Mouse (Mus musculus): ENCODE results near the gene Gm28048. TPM values are rescaled to one million over a fixed set of nuclear protein-coding genes. Genes with fewer than 3 reads are reported as not detected.

Gene Gm28048
- polyA plus RNA-seq, 1 experiment, result 21.9 TPM

DNA sequence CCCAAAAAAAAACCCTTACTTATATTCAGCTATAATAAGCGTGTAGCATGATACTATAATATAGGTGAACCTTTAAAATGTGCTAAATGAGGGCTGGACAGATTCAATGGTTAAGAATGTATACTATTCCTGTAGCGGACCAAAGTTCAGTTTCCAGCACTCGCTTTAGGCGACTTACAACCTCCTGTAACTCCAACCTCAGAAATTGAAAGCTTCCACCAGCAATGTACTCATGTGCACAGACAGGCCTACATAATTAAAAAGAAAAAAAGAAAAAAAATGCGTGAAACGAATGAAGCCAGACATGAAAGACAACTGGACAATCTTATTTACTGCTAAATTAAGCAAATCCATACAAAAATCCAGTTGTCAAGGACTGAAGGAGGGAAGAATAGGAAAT lies 956 bp upstream of the Gm28048 start:
- Histone ChIP-seq H3K4me3 (replicated peaks; ENCODE audit: control insufficient read depth, low read depth, low read length) (no peak overlapping the region), H3K4me1 (ENCODE audit: control insufficient read depth, insufficient read depth, low read length) (peaks cover 3% of the 10 kb centered on the region), H3K27ac (ENCODE audit: control insufficient read depth, insufficient read depth, low read depth, low read length, poor library complexity) (no peak overlapping the region)
- TF ChIP-seq CTCF (IDR thresholded peaks at IDR 0.05; ENCODE audit: control insufficient read depth, insufficient read depth, low read length) (no peak), POLR2A (IDR thresholded peaks at IDR 0.05; ENCODE audit: borderline replicate concordance, control insufficient read depth, low read depth, low read length) (no peak)
- 84% methylated on average over 6 of the region's 6 CpGs for WGBS

GRCm38 (mm10) chr11:22981543-22981950 lies 343 bp downstream of the Gm28048 start:
- no peak for TF ChIP-seq POLR2A (IDR thresholded peaks at IDR 0.05; ENCODE audit: borderline replicate concordance, control insufficient read depth, low read depth, low read length)
- no peak for TF ChIP-seq CTCF (IDR thresholded peaks at IDR 0.05; ENCODE audit: control insufficient read depth, insufficient read depth, low read length)
- 1% methylated on average over 12 of the region's 12 CpGs for WGBS
- peaks cover 3% of the 10 kb centered on the region for H3K4me1 ChIP-seq (ENCODE audit: control insufficient read depth, insufficient read depth, low read length)
- peak overlapping the region; percentile 93 for H3K27ac ChIP-seq (ENCODE audit: control insufficient read depth, insufficient read depth, low read depth, low read length, poor library complexity)
- peak overlapping the region; percentile 77 for H3K4me3 ChIP-seq (replicated peaks; ENCODE audit: control insufficient read depth, low read depth, low read length)

DNA sequence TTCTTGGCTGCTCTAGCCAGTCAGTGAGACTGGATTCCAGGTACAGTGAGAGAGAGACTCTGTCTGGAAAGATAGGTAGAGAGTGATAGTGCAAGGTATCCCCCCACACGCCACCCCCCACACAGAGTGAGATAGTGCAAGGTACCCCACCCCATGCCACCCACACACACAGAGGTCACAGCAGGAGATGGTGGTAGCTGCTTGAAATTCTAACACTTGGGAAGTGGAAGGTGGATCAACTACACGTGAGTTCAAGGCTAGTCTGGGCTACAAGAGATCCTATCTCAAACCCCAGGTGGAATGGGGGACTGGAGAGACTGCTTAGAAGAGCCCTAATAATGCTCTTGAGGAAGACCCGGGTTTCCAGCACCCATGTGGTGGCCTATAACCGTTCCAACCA lies 849 bp downstream of the Gm28048 start:
- WGBS, result 24% methylated on average over 4 of the region's 4 CpGs
- peaks cover 3% of the 10 kb centered on the region for H3K4me1 ChIP-seq (ENCODE audit: control insufficient read depth, insufficient read depth, low read length)
- H3K27ac ChIP-seq (ENCODE audit: control insufficient read depth, insufficient read depth, low read depth, low read length, poor library complexity), result no peak overlapping the region
- TF ChIP-seq CTCF (IDR thresholded peaks at IDR 0.05; ENCODE audit: control insufficient read depth, insufficient read depth, low read length) (no peak), POLR2A (IDR thresholded peaks at IDR 0.05; ENCODE audit: borderline replicate concordance, control insufficient read depth, low read depth, low read length) (no peak)
- H3K4me3 ChIP-seq (replicated peaks; ENCODE audit: control insufficient read depth, low read depth, low read length), result peak overlapping the region; percentile 45

DNA sequence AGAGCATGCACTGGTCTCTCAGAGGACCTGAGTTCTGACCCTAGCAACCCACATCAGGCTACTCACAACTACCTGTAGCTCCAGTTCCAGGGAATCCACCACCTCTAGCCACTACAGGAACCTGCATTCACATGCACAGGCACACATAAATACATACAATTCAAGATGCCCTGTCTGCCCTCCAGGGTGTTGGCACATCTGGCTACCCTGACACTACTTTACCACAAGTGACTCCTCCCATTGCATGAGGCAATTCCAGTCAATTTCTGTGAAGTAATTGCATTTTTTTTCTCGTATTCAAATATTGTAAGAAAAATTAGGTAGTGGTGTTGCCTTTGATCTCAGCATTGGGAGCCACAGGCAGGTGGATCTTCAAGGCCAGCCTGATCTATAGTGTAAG lies 2.7 kb downstream of the Gm28048 start:
- Histone ChIP-seq H3K27ac (ENCODE audit: control insufficient read depth, insufficient read depth, low read depth, low read length, poor library complexity) (no peak overlapping the region), H3K4me3 (replicated peaks; ENCODE audit: control insufficient read depth, low read depth, low read length) (no peak overlapping the region), H3K4me1 (ENCODE audit: control insufficient read depth, insufficient read depth, low read length) (peaks cover 5% of the 10 kb centered on the region)
- 31% methylated on average over 1 of the region's 1 CpGs for WGBS
- TF ChIP-seq CTCF (IDR thresholded peaks at IDR 0.05; ENCODE audit: control insufficient read depth, insufficient read depth, low read length), result no peak
- TF ChIP-seq POLR2A (IDR thresholded peaks at IDR 0.05; ENCODE audit: borderline replicate concordance, control insufficient read depth, low read depth, low read length), result no peak

DNA sequence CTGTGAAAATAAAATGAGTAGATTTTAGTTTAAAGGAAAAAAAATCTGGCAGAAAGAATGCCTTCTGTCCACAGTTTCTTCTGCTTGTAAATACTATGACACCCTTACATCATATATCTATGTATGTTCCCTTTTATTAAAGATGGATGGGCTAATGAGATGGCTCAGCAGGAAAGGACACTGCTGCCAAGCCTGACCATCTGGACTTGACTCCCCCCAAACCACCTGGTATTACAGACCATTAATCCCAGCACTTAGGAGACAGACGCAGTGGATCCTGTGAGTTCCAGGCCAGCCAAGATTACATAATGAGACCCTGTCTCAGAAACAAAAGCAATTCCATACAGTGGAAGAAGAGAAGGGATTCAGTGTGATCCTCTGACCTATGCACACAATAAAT lies 3.2 kb downstream of the Gm28048 start:
- WGBS, result 69% methylated on average over 1 of the region's 1 CpGs
- Histone ChIP-seq H3K4me3 (replicated peaks; ENCODE audit: control insufficient read depth, low read depth, low read length) (no peak overlapping the region), H3K27ac (ENCODE audit: control insufficient read depth, insufficient read depth, low read depth, low read length, poor library complexity) (no peak overlapping the region), H3K4me1 (ENCODE audit: control insufficient read depth, insufficient read depth, low read length) (peaks cover 5% of the 10 kb centered on the region)
- TF ChIP-seq POLR2A (IDR thresholded peaks at IDR 0.05; ENCODE audit: borderline replicate concordance, control insufficient read depth, low read depth, low read length) (no peak), CTCF (IDR thresholded peaks at IDR 0.05; ENCODE audit: control insufficient read depth, insufficient read depth, low read length) (no peak)

DNA sequence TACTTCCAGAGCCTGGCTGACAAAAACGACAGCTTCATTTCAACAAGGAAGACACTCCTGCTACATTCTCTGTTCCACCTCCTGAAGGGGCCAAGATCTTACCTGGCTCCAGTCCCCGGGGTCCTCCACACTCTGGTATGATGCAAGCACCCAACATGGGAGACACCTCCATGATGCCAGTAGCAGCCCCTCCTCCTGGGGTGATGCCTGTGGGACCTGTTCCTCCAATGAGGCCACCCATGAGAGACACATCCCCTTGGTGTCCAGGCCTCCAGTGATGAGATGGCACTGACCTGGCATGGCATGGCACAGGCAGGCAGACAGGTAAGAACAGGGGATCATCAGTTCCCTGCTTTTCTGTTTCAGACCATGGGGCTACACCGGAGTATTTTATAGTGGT lies 3.7 kb downstream of the Gm28048 start:
- no peak for TF ChIP-seq CTCF (IDR thresholded peaks at IDR 0.05; ENCODE audit: control insufficient read depth, insufficient read depth, low read length)
- TF ChIP-seq POLR2A (IDR thresholded peaks at IDR 0.05; ENCODE audit: borderline replicate concordance, control insufficient read depth, low read depth, low read length), result no peak
- Histone ChIP-seq H3K4me3 (replicated peaks; ENCODE audit: control insufficient read depth, low read depth, low read length) (no peak overlapping the region), H3K27ac (ENCODE audit: control insufficient read depth, insufficient read depth, low read depth, low read length, poor library complexity) (no peak overlapping the region), H3K4me1 (ENCODE audit: control insufficient read depth, insufficient read depth, low read length) (peaks cover 5% of the 10 kb centered on the region)
- 82% methylated on average over 3 of the region's 3 CpGs for WGBS

DNA sequence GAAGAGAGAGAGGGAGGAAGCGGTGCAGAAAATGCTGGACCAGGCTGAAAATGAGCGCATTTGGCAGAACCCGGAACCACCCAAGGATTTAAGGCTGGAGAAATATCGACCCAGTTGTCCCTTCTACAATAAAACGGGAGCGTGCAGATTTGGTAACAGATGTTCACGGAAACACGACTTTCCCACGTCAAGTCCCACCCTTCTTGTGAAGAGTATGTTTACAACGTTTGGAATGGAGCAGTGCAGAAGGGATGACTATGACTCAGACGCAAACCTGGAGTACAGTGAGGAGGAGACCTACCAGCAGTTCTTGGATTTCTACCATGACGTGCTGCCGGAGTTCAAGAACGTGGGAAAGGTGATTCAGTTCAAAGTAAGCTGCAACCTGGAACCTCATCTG lies 8.3 kb downstream of the Gm28048 start:
- 43% methylated on average over 14 of the region's 14 CpGs for WGBS
- H3K4me3 ChIP-seq (replicated peaks; ENCODE audit: control insufficient read depth, low read depth, low read length), result peak overlapping the region; percentile 66
- H3K27ac ChIP-seq (ENCODE audit: control insufficient read depth, insufficient read depth, low read depth, low read length, poor library complexity), result peak overlapping the region; percentile 58; the same call in 1 of the 2 replicates
- H3K4me1 ChIP-seq (ENCODE audit: control insufficient read depth, insufficient read depth, low read length), result peaks cover 1% of the 10 kb centered on the region; the same call in 1 of the 2 replicates
- TF ChIP-seq POLR2A (IDR thresholded peaks at IDR 0.05; ENCODE audit: borderline replicate concordance, control insufficient read depth, low read depth, low read length), result no peak
- no peak for TF ChIP-seq CTCF (IDR thresholded peaks at IDR 0.05; ENCODE audit: control insufficient read depth, insufficient read depth, low read length)

GRCm38 (mm10) chr11:22972746-22973526 lies 9.0 kb downstream of the Gm28048 start:
- TF ChIP-seq POLR2A (IDR thresholded peaks at IDR 0.05; ENCODE audit: borderline replicate concordance, control insufficient read depth, low read depth, low read length) (peak; percentile 64; the same call in 1 of the 2 replicates), CTCF (IDR thresholded peaks at IDR 0.05; ENCODE audit: control insufficient read depth, insufficient read depth, low read length) (no peak)
- H3K4me1 ChIP-seq (ENCODE audit: control insufficient read depth, insufficient read depth, low read length), result peaks cover 1% of the 10 kb centered on the region; the same call in 1 of the 2 replicates
- H3K27ac ChIP-seq (ENCODE audit: control insufficient read depth, insufficient read depth, low read depth, low read length, poor library complexity), result peak overlapping the region; percentile 80
- 45% methylated on average over 45 of the region's 46 CpGs for WGBS
- peak overlapping the region; percentile 75 for H3K4me3 ChIP-seq (replicated peaks; ENCODE audit: control insufficient read depth, low read depth, low read length)
